Mouse (Mus musculus): ENCODE results near the gene Tet3.

- TF ChIP-seq CTCF (IDR thresholded peaks at IDR 0.05; ENCODE audit: extremely low read depth, insufficient read depth, insufficient read length, insufficient replicate concordance): no peak
- no peak for TF ChIP-seq POLR2A (IDR thresholded peaks at IDR 0.05; ENCODE audit: low read depth, low read length)
These were observed 132.1 kb downstream of the Tet3 start for GRCm38 (mm10) chr6:83326761-83327160.
